Mouse (Mus musculus) heart, embryonic 15.5 days (tissue): Measurements from ENCODE around the gene Cenps. TPM values are rescaled to one million over a fixed set of nuclear protein-coding genes. Genes with fewer than 3 reads are reported as not detected.

Source experiments
- ATAC-seq: fragments of 200-750 bp; cut with Nextera tagmentation; replicated peaks from 2 replicates; pipeline ENCODE4 v1.8.0; 2017; ENCODE audit warnings: low read depth, moderate TSS enrichment; ENCODE audit not compliant: insufficient number of reproducible peaks, insufficient read depth, low FRiP score
- H3K27ac ChIP-seq: fragments of 300-500 bp; sonication (generic); 2 replicates; pipeline ENCODE4 v1.5.1; 2015; ENCODE audit warnings: mild to moderate bottlenecking, inconsistent platforms
- H3K27me3 ChIP-seq: fragments of 300-500 bp; sonication (generic); 2 replicates; pipeline ENCODE4 v1.6.1; 2015; ENCODE audit warnings: inconsistent platforms
- H3K36me3 ChIP-seq: fragments of 300-500 bp; sonication (generic); 2 replicates; pipeline ENCODE4 v1.6.1; 2015; ENCODE audit warnings: mild to moderate bottlenecking, inconsistent platforms
- H3K4me1 ChIP-seq: fragments of 300-500 bp; sonication (generic); replicated peaks from 2 replicates; pipeline ENCODE4 v1.6.1; 2015; ENCODE audit warnings: inconsistent platforms
- H3K4me2 ChIP-seq: fragments of 300-500 bp; sonication (generic); 2 replicates; pipeline ENCODE4 v1.6.1; 2015; ENCODE audit warnings: inconsistent platforms, mild to moderate bottlenecking, moderate library complexity
- H3K4me3 ChIP-seq: fragments of 300-500 bp; sonication (generic); 2 replicates; pipeline ENCODE4 v1.5.1; 2015; ENCODE audit warnings: mild to moderate bottlenecking, inconsistent platforms
- H3K9ac ChIP-seq: fragments of 300-500 bp; sonication (generic); 2 replicates; pipeline ENCODE4 v1.6.1; 2015; ENCODE audit warnings: mild to moderate bottlenecking, inconsistent platforms
- H3K9me3 ChIP-seq: fragments of 300-500 bp; sonication (generic); replicated peaks from 2 replicates; pipeline ENCODE4 v1.6.1; 2016; ENCODE audit warnings: inconsistent platforms
- WGBS: fragments of 180-500 bp; shearing (Covaris S2); methylation state at CpG from one replicate; pipeline ENCODE4 v1.1.7; 2015; ENCODE audit warnings: mixed read lengths; 5-methylcytosine and 5-hydroxymethylcytosine counted together
- polyA plus RNA-seq: library from polyadenylated mRNA; unstranded; fragments of >200 nt; fragmentation: Nextera tagmentation; extraction: Ambion mirVana; gene quantifications from 2 replicates; pipeline ENCODE4 v1.2.1, GENCODE M21; 2015

Cenps gene
- polyA plus RNA-seq, 1 experiment from 2014 or later, result 19.5 TPM

DNA sequence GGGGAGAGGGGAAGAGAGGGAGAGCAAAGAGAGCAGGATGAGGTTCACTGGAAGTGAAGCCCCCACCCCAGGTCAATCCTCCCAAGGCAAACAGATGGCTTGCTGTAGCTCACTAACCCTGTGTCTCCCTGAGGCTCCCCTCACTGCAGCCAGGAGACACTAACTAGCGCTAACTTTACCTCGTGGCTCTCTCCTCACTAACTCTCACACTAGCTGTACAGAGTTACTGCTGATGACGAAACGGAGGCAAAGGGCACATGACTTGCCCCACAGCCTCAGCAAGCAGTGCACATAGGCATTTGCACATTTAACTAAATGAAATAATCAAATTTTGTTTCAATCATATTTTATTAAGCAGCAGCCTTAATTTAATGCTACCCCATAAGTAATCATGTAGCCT is 59.2 kb downstream of the Cenps start:
- 60% methylated on average over 4 of the region's 4 CpGs for WGBS
- no peak for ATAC-seq
- no peak overlapping the region for H3K4me2 ChIP-seq

More for the DNA sequence above, 59.2 kb downstream of the Cenps start:
- H3K27ac ChIP-seq, result no peak overlapping the region
- no peaks in the 10 kb centered on the region for H3K9me3 ChIP-seq
- no peak overlapping the region for H3K4me3 ChIP-seq
- no peaks in the 10 kb centered on the region for H3K36me3 ChIP-seq
- H3K27me3 ChIP-seq, result no peaks in the 10 kb centered on the region
- no peak overlapping the region for H3K9ac ChIP-seq
- H3K4me1 ChIP-seq, result peaks cover 36% of the 10 kb centered on the region

Other genes starting within 250 kb of the Cenps start
- gene Pex14, start 37.8 kb downstream of the Cenps start, polyA plus RNA-seq, result 36.0 and 41.4 TPM in 2 replicates
- 27.6 TPM in 2 replicates for gene Dffa, start 33.5 kb downstream of the Cenps start, polyA plus RNA-seq
- gene Cort, start 10.9 kb downstream of the Cenps start, polyA plus RNA-seq, result 0.22 and 0.25 TPM in 2 replicates
- 66.7 and 81.5 TPM in 2 replicates for gene Pgd, start 29.1 kb upstream of the Cenps start, polyA plus RNA-seq
- 39.4 and 42.8 TPM in 2 replicates for gene Kif1b, start 170.1 kb upstream of the Cenps start, polyA plus RNA-seq